Mouse (Mus musculus) common myeloid progenitor, adult 5-6 weeks (primary cell): ENCODE data around the gene Rab37. TPM values are rescaled to one million over a fixed set of nuclear protein-coding genes. Genes with fewer than 3 reads are reported as not detected.
A peak's percentile ranks its signal among the peaks of the same experiment; 100 is the strongest.

Experiments
- ATAC-seq: replicated peaks from 2 replicates; pipeline ENCODE4 v1.8.0; 2016; ENCODE audit warnings: low read depth, mild to moderate bottlenecking, moderate TSS enrichment, inconsistent platforms; ENCODE audit not compliant: poor library complexity, severe bottlenecking
- total RNA-seq: library from RNA; stranded (forward); fragments of 200-1000, 187-1606 nt; gene quantifications from 2 replicates; pipeline ENCODE4 v1.2.3, GENCODE M21; 2017

Gene Rab37
- total RNA-seq = 50.6 and 61.5 TPM in 2 replicates

DNA sequence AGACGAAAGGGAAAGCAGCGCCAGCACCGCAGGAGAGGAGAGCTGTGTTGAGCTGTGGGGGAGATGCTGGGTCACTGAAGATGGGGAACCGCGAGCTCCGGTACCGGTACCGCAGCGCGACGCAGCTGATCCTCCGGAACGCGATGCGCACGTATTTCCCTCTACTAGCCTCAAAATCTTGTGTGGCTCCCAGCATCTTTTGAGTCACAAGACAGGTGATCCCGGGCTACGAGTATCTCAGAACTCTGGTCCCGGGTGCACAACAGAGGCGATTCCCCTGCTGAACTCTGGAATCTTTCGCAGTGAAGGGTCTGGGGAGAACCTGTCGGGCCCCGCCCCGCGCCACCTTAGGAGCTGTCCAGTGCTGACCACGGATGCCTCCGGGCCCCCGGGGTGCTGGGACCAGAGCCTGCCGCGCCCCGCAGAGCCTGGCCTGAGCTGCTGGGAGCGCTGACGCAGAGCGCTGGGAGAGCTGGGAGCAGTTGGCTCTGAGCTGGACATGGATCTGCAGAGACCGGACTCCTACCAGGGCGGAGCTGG is at the start of gene Rab37:
Gene Rab37, plus strand, starts transcription at position 70 of the 540 bp plus-strand sequence.
- peak; percentile 65 for ATAC-seq

DNA sequence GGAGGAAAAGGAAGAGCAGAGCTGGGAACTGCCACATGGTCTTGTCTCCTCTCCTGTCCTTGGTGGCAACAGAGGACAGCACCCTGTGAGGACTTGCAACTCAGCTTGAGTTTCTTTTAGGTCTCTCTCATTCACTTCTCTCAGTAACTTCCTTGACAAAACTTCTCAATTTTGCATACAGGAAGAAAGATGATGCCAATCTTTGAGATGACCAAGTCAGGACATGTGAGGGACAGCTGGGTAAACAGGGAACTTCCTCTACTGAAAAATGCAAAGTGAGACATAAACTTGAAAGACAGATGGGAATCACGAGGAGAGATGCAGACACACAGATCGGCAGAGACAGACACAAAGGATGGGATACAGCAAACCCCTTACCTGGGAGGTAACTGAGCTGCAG is 43.0 kb upstream of the Rab37 start, which contains the start of gene Cd300ld3:
Gene Cd300ld3, minus strand, starts transcription at position 151 of the 400 bp plus-strand sequence.
- ATAC-seq = no peak

GRCm38 (mm10) chr11:115049282-115049895 is 41.8 kb upstream of the Rab37 start:
- ATAC-seq = 0 out of 2 replicates have a peak, but pooled peaks have one; percentile 46

DNA sequence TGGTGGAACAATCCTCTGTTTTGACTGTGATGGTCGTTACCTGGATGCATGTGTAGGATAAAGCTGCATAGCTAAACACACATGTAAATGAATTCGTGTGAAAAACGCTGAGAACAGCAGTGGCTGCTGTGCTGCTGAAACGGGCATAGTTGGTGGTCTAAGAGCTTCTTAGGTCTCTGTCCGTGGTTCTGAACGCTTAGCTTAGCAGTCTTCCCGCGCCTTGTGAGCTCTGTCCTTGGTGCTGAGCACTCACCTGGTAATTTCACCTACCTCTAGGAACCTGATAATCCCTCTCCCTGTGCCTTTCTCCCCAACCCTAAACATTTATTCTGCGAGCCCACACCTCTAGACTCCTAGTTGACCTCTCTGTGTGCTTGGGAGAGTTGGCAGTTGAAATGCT is 39.0 kb upstream of the Rab37 start:
- peak; percentile 86 for ATAC-seq

GRCm38 (mm10) chr11:115052991-115053390 is 38.2 kb upstream of the Rab37 start:
- ATAC-seq = no peak

DNA sequence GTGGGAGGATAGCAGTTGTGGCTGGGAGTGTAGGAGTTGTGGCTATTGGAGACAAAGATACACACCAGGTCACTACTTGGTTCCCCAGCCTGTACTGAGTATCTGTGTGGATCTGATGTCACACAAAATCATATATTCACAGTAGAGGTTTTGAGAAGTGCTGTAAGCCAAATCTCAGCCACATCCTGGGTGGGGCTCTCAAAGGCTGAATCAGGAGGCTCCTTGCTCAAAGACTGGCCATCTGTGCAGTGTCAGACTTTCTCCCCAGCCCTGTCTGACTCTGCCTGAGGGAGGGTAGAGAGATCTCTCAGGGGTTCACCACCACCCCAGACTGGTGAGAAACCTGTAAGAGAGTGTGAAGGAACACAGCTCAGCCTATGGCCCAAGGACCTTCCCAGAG is 36.7 kb upstream of the Rab37 start:
- ATAC-seq = no peak

- no peak for ATAC-seq
Observed at GRCm38 (mm10) chr11:115058701-115059100, 32.5 kb upstream of the Rab37 start.

DNA sequence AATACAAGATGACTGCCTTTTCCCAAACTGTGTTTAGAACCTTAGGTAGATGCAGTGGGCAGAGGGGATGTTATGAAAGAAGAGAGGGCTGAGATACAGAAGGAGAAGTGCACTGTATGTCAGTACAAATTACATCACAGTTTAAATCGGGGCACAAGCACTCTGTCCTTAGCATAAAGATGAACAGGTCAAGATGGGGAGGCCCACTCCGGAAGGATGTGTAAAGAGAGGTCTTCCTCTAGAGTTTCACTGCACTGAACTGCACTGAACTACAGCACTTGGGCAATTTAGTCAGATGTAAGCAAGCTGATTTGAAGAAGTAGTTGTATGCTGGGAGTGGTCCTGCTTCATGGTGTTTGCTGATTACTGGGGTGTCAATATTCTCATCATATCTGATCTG is 31.4 kb upstream of the Rab37 start:
- no peak for ATAC-seq

DNA sequence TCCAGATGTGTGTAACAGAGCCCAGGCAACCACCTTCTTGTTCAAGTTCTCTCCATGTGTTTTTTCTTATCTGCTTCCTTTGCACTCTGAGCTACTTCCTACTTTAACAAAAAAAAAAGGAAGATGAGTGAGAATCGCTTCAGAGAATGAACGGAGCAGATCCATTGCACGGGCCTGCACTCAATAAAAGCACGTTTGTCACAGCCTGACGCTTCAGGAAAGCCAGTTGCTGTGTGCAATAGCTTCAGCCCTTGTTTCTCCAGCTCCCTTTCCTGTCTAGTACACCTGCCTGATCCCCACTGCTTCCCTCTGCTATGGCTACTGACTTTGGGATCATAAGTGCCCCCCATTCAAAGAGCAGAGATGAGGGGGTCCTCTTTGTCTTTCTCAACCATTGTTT is 29.2 kb upstream of the Rab37 start, which contains the start of gene Cd300e:
Gene Cd300e, minus strand, starts transcription at position 101 of the 400 bp plus-strand sequence.
- no peak for ATAC-seq

- peak; percentile 45 for ATAC-seq
Observed at GRCm38 (mm10) chr11:115066768-115067167, 24.5 kb upstream of the Rab37 start.

- ATAC-seq = no peak
Observed at GRCm38 (mm10) chr11:115071015-115071551, 20.1 kb upstream of the Rab37 start.

DNA sequence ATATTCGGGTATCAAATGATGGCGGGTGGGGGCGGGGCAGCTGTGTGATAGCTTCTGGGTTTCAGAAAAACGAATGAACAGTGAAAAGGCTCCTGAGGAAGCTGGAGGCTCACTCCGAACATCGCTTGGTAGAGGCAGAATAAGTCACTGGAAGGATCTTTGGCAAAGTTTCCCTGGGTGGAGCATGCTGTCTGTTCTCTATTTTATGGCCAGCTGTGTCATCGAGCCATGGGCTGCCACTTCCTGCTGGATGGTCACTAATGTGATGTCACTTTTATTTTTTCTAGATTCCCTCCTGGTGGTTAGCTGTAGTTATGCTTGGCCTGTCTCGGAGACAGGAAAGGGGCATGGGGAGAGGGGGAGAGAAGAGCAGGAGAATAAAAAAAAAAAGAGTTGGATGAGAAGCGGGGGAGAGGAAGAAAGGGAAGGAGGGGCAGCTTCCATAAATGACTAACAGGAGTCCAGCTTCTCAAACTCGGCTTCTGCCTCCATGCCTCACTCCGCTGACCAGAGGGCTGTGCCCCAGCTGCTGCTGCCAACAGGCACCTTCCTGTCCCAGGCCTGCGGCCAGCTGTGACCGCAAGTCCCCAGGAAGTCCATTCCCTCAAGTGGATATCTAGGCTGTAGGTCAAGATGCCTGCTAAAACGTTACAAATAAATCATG is 19.5 kb upstream of the Rab37 start:
- ATAC-seq = peak; percentile 79

- no peak for ATAC-seq
Observed at GRCm38 (mm10) chr11:115073002-115073401, 18.2 kb upstream of the Rab37 start.

DNA sequence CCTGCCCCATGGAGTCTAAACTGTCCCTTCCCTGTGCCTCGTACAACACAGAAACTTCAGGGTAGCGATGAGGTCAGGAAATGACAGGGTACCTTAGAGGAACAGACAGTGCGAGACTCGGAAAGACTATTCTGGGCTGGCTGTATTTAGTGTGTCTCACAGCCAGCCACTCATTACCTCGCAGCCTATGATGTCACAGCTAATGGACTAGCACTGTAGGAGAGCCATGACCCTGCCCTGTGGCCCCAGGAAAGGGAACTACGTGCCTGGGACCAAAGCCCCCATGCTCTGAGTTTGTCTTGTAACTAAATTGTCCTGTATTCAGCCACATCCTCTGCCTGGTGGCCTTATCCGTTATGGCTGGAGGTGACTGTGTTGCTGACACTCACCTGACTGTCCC is 15.8 kb upstream of the Rab37 start:
- no peak for ATAC-seq

- no peak for ATAC-seq
Observed at GRCm38 (mm10) chr11:115075859-115076258, 15.4 kb upstream of the Rab37 start.

DNA sequence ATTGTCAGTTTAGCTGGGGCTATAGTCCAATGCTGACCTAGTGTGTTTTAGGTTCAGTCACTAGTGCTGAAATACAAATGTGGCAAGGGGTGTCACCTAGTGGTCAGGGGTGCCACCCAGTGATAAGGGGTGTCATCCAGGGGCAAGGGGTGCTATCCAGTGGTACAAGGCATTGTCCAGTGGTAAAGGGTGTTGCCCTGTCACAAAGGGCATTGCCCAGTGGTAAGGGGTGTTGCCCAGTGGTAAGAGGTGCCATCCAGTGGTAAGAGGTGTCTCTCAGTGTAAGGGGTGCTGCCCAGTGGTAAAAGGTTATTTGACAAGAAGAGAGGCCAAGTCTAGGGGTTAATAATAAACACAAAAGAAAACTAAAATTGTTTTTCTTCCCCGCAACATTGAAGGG is 13.8 kb upstream of the Rab37 start:
- ATAC-seq = no peak

DNA sequence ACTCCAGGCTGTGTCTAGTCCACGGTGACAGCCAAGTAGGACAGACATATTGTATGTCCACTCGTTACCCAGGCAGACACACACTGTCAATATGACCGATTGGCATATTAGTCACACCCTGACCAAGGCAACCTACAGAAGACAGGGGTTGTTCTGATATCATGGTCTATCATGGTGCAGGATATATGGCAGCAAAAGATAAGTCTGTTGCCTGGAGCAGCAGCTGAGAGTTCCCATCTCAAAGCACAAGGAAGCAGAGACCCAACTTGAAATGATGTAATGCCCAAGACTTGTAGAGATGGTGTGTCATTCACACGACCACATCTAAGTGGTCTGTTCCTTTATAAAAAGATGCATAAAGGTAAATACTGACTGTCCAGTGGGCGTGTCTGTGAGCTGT is 12.6 kb upstream of the Rab37 start:
- ATAC-seq = no peak

DNA sequence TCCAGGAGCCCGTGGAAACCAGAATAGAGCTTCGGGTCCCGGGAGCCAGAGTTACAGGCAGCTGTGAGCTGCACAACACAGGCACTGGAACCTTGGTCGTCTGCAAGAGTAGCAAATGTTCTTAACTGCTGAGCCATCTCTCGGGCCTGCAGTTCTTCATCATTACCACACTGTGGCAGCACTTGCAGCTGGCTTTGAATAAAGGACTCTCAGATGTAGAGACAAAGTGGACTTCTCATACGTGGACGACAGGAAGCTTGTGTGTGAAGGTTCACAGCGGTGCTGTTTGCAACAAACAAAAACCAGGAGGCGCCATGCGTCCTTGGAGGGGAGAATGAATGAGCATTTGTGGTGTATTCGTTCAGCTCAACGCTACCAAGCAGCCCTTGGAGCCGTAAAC is 10.3 kb upstream of the Rab37 start:
- ATAC-seq = peak; percentile 76

GRCm38 (mm10) chr11:115081373-115081772 is 9.9 kb upstream of the Rab37 start:
- ATAC-seq = no peak

- no peak for ATAC-seq
Observed at GRCm38 (mm10) chr11:115082196-115082595, 9.0 kb upstream of the Rab37 start.
